Mouse (Mus musculus): Measurements from ENCODE around the gene Bbx. TPM values are rescaled to one million over a fixed set of nuclear protein-coding genes. Genes with fewer than 3 reads are reported as not detected.

Bbx gene
- 6.9 and 9.8 TPM in 2 replicates for polyA plus RNA-seq (2012; ENCODE audit: insufficient read depth, insufficient read length, missing spikeins)

- no peaks in the 10 kb centered on the region for H3K4me1 ChIP-seq (ENCODE audit: control insufficient read depth, insufficient read depth, insufficient read length, low read length)
- H3K4me3 ChIP-seq (ENCODE audit: insufficient read depth, low read depth, low read length), result peak within 1 kb of the TSS; percentile 95
- H3K27ac ChIP-seq (replicated peaks; ENCODE audit: low read depth, low read length), result peak within 1 kb of the TSS; percentile 59
These were observed at the start of gene Bbx for GRCm38 (mm10) chr16:50432062-50432878. Bbx (minus strand) TSS chr16:50432390.

DNA sequence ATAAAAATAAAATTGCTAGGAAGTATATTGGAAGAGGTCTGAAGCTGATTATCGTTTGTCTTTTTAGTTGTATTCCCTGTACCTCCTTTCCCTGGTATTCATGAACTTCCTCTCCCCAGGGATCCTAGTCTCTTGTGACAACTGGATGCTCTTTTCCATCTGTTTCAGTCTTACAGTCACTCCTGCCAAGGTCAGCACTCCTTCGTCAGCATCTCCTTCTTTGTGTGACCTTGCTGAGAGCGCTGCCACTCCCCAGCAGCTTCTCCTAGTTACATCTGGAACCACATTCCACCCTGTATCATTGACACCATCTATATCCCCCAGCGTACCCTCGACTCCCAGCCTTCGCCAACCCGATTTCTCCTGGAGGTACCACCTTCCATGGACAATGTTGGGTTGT lies 49.7 kb upstream of the Bbx start:
- Histone ChIP-seq H3K27ac (replicated peaks; ENCODE audit: low read depth, low read length) (no peak overlapping the region), H3K4me3 (ENCODE audit: insufficient read depth, low read depth, low read length) (no peak overlapping the region), H3K4me1 (ENCODE audit: control insufficient read depth, insufficient read depth, insufficient read length, low read length) (no peaks in the 10 kb centered on the region)

- Histone ChIP-seq H3K4me3 (ENCODE audit: insufficient read depth, low read depth, low read length) (no peak overlapping the region), H3K4me1 (ENCODE audit: control insufficient read depth, insufficient read depth, insufficient read length, low read length) (no peaks in the 10 kb centered on the region), H3K27ac (replicated peaks; ENCODE audit: low read depth, low read length) (no peak overlapping the region)
These were observed 49.2 kb upstream of the Bbx start for GRCm38 (mm10) chr16:50481341-50481740.

GRCm38 (mm10) chr16:50478695-50479094 lies 46.5 kb upstream of the Bbx start:
- H3K4me3 ChIP-seq (ENCODE audit: insufficient read depth, low read depth, low read length), result no peak overlapping the region
- no peak overlapping the region for H3K27ac ChIP-seq (replicated peaks; ENCODE audit: low read depth, low read length)
- H3K4me1 ChIP-seq (ENCODE audit: control insufficient read depth, insufficient read depth, insufficient read length, low read length), result no peaks in the 10 kb centered on the region

- Histone ChIP-seq H3K4me1 (ENCODE audit: control insufficient read depth, insufficient read depth, insufficient read length, low read length) (no peaks in the 10 kb centered on the region), H3K4me3 (ENCODE audit: insufficient read depth, low read depth, low read length) (no peak overlapping the region), H3K27ac (replicated peaks; ENCODE audit: low read depth, low read length) (no peak overlapping the region)
These were observed 45.4 kb upstream of the Bbx start for GRCm38 (mm10) chr16:50477628-50478027.

DNA sequence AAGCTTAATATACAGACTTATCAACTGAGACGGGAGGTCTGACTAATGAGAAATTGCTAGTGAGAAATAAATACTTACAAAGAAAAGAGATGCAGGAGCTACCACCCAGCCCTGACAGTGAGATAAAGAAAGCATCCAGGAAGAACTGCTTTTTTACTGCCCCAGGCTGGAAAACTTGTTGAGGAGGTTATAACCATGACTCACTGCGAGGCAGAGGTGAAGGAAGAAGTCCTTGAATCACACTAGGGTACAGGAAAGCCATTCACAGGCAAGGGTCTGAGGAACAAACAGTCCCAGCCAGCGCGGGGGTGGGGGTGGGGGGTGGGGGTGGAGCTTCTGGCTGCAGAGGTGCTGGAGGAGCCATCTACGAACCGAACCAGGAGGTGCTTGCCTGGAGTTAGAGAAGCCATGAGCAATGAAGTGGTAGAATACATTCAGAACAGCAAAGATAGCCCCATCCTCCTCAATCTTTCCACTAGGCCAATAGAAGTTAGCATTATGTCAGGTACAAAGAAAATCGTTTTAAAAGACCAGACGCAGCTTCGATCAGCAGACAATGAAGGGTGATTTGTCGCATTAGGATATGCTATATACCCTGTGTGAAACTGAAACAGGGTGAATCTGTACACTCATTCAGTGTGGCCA lies 30.2 kb upstream of the Bbx start:
- no peaks in the 10 kb centered on the region for H3K4me1 ChIP-seq (ENCODE audit: control insufficient read depth, insufficient read depth, insufficient read length, low read length)
- H3K27ac ChIP-seq (replicated peaks; ENCODE audit: low read depth, low read length), result no peak overlapping the region
- H3K4me3 ChIP-seq (ENCODE audit: insufficient read depth, low read depth, low read length), result no peak overlapping the region

- no peak overlapping the region for H3K27ac ChIP-seq (replicated peaks; ENCODE audit: low read depth, low read length)
- no peaks in the 10 kb centered on the region for H3K4me1 ChIP-seq (ENCODE audit: control insufficient read depth, insufficient read depth, insufficient read length, low read length)
- no peak overlapping the region for H3K4me3 ChIP-seq (ENCODE audit: insufficient read depth, low read depth, low read length)
These were observed 27.0 kb upstream of the Bbx start for GRCm38 (mm10) chr16:50459146-50459545.

DNA sequence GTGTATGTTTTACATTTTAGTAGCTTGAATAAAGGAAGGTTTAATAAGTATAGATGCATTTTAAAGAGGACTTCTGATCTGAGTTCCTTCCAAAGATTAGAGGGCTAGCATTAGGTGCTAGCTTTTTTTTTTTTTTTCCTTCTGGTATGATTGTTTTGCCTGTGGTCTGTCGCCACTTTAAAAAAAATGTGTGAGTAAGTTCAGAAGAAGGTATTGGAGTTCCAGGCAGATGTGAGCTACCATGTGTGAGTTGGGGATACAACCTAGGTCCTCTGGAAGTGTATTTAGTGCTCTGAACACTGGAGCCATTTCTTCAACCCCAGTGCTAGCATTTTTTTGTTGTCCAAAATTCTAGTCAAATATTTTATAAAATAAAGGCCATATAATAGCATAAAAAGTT lies 23.9 kb upstream of the Bbx start:
- Histone ChIP-seq H3K4me3 (ENCODE audit: insufficient read depth, low read depth, low read length) (no peak overlapping the region), H3K4me1 (ENCODE audit: control insufficient read depth, insufficient read depth, insufficient read length, low read length) (no peaks in the 10 kb centered on the region), H3K27ac (replicated peaks; ENCODE audit: low read depth, low read length) (no peak overlapping the region)

GRCm38 (mm10) chr16:50449086-50449485 lies 16.9 kb upstream of the Bbx start:
- no peak overlapping the region for H3K27ac ChIP-seq (replicated peaks; ENCODE audit: low read depth, low read length)

DNA sequence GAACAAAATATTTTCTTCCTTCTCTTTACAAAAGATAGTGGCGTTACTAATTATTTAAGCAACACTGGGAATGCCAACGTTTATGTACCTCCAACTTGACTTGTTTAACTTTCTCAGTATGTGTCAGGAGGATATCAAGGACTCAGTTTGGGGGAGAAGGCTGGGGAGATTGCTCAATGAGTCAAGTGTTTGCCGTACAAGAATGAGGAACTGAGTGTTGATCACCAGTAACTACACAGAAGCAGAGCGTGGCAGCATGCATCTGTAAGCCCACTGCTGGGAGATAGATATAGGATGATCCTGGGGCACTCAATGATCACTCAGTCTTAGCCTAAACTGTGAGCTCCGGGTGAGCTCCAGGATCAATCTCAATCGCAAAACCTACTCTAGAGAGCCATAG lies 12.8 kb upstream of the Bbx start:
- Histone ChIP-seq H3K4me1 (ENCODE audit: control insufficient read depth, insufficient read depth, insufficient read length, low read length) (no peaks in the 10 kb centered on the region), H3K4me3 (ENCODE audit: insufficient read depth, low read depth, low read length) (no peak overlapping the region), H3K27ac (replicated peaks; ENCODE audit: low read depth, low read length) (no peak overlapping the region)

More at GRCm38 (mm10) chr16:50449086-50449485, 16.9 kb upstream of the Bbx start:
- no peaks in the 10 kb centered on the region for H3K4me1 ChIP-seq (ENCODE audit: control insufficient read depth, insufficient read depth, insufficient read length, low read length)
- no peak overlapping the region for H3K4me3 ChIP-seq (ENCODE audit: insufficient read depth, low read depth, low read length)

DNA sequence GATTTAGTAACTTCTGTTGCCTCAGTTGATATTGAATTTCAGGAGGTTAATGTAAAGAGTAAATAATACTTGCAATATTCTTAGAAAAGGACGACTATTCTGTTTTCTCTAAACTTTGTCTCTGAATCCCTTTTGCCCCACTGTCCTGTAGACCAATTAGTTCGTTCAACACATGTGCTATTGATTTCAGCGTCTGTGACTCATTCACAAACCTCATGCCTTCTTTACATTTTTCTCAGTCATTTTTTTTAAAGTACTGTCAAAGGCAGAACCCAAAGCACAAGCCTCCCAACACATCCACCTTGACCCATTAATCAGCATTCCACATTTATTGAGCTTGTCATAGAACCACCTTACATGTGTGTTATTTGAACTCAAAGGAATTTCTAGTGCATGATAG lies 6.6 kb upstream of the Bbx start:
- no peaks in the 10 kb centered on the region for H3K4me1 ChIP-seq (ENCODE audit: control insufficient read depth, insufficient read depth, insufficient read length, low read length)
- H3K4me3 ChIP-seq (ENCODE audit: insufficient read depth, low read depth, low read length), result no peak overlapping the region
- H3K27ac ChIP-seq (replicated peaks; ENCODE audit: low read depth, low read length), result no peak overlapping the region

- Histone ChIP-seq H3K4me1 (ENCODE audit: control insufficient read depth, insufficient read depth, insufficient read length, low read length) (no peaks in the 10 kb centered on the region), H3K4me3 (ENCODE audit: insufficient read depth, low read depth, low read length) (no peak overlapping the region), H3K27ac (replicated peaks; ENCODE audit: low read depth, low read length) (no peak overlapping the region)
These were observed 5.6 kb upstream of the Bbx start for GRCm38 (mm10) chr16:50437788-50438187.

DNA sequence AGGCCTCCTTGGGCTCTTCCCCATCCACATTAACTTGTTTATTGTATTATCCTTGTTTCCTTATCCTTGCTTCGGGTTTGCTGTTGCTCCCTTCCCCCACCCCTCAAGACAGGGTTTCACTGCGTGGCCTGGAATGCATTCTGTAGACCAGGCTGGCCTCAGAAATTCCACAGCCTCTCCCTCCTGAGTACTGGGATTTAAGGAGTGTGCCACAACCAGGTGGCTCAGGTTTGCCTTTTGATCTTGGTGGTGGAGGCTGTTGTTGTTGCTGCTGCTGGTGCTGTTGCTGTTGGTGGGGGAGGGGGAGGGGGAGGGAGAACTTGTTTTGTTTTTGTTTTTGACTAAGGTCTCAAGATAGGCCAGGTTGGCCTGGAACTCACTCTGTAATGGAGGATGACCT lies 5.1 kb upstream of the Bbx start:
- Histone ChIP-seq H3K27ac (replicated peaks; ENCODE audit: low read depth, low read length) (no peak overlapping the region), H3K4me3 (ENCODE audit: insufficient read depth, low read depth, low read length) (no peak overlapping the region), H3K4me1 (ENCODE audit: control insufficient read depth, insufficient read depth, insufficient read length, low read length) (no peaks in the 10 kb centered on the region)

- Histone ChIP-seq H3K4me1 (ENCODE audit: control insufficient read depth, insufficient read depth, insufficient read length, low read length) (no peaks in the 10 kb centered on the region), H3K27ac (replicated peaks; ENCODE audit: low read depth, low read length) (peak overlapping the region; percentile 28)
These were observed 894 bp downstream of the Bbx start for GRCm38 (mm10) chr16:50431011-50431981.

DNA sequence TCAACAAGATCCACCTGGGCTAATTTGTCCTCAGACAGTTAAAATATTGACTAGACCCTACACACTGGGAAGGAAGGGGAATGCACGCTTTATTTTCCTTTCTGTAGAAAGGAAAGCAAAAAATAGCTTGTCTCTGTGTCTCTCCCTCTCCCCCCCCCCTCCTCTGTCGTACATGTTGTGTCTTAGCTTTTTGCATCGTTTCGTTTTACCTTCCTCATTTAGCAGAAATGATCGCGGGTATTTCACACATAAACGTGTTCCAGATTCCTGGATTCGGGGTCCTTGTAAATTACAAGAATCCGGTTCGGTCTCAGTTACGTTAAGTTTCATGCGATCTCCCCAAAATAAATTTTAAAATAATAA lies 1.7 kb downstream of the Bbx start:
- no peak overlapping the region for H3K27ac ChIP-seq (replicated peaks; ENCODE audit: low read depth, low read length)

More at GRCm38 (mm10) chr16:50431011-50431981, 894 bp downstream of the Bbx start:
- H3K4me3 ChIP-seq (ENCODE audit: insufficient read depth, low read depth, low read length), result peak overlapping the region; percentile 95

More for the DNA sequence above, 1.7 kb downstream of the Bbx start:
- no peaks in the 10 kb centered on the region for H3K4me1 ChIP-seq (ENCODE audit: control insufficient read depth, insufficient read depth, insufficient read length, low read length)
- peak overlapping the region; percentile 95 for H3K4me3 ChIP-seq (ENCODE audit: insufficient read depth, low read depth, low read length)
